Mouse (Mus musculus) G1E (cell line): ENCODE results near the gene Iqgap1.

Experiments used
- CTCF ChIP-seq: IDR thresholded peaks from 2 replicates; pipeline ENCODE4 v1.5.1; 2012; ENCODE audit warnings: low read depth, low read length, inconsistent platforms, mixed read lengths
- GATA1 ChIP-seq: IDR thresholded peaks from 2 replicates; pipeline ENCODE4 v1.6.1; 2012; ENCODE audit warnings: borderline replicate concordance, low read length, inconsistent platforms, mixed read lengths
- GATA2 ChIP-seq: IDR thresholded peaks from 2 replicates; pipeline ENCODE4 v1.6.1; 2012; ENCODE audit warnings: low read depth, low read length, inconsistent platforms, borderline replicate concordance
- TAL1 ChIP-seq: conservative IDR thresholded peaks from 2 replicates; pipeline ENCODE4 v1.6.1; 2012; ENCODE audit warnings: low read depth, low read length, inconsistent platforms, mixed read lengths

DNA sequence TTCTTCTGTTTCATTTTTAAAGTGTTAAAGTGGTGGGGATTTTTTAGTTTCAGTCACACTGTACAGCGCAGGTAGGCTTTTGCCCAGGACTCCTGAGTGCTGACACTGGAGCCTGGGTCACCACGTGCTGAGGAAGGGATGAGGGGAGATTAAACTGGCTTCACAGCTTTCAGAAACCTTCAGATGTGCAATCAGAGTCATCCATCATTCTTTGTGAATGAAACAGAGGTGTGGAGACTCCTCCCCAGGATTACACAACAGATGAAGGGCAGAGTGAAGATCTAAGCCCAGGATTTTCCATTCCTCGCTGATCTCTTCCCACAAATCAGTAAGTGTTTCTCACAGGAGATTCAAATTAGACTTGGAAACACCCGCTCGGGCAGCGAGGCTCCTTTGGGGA, 76.2 kb downstream of the Iqgap1 start:
- TF ChIP-seq GATA2 (no peak), GATA1 (no peak), CTCF (no peak), TAL1 (no peak)
